Mouse (Mus musculus) embryo, embryonic 11 days (tissue): ENCODE results near the gene Trim40.

Experiments
- DNase-seq: peaks from one replicate; pipeline ENCODE4 v3.0.0-alpha.2; 2015

The Trim40 gene

DNA sequence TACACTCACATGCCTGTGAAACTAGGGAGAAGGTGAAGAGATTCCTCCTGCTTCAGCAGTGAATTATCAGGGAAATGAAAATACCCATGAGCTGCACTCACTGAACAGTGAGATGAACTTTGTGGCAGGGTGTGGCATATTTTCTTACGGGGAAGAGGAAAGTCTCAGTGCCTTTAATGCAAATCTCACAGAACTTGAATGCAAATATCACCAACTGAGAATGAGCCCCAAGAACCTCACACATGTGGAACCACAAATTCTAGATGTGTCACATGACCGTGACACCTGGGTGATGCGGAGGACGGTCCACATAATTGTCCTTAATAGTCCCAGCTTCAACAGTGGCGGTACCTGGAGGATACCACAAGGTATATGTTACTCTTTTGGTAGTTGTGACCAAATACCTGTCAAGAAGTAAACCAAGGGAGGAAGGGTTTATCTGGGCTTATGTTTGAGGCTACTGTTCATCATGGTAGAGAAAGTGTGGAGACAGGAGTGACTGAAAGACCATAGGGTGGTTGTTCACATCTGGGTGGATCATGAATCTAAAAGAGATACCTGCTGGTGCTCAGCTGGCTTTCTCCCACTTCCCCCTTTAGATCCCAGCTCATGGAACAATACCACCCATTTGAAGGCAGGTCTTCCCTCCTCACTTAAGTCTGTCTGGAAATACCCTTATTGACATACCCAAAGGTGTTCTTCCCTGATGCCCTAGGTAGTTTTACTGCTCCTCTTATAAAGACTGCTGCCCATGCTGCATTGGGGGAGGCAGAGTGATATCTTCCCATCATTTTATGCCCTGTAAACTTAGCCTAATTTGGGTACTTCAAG is at the start of gene Trim40:
TSS of gene Trim40 (minus strand) at position 51 of the 831 bp plus-strand sequence.
- no peak for DNase-seq

DNA sequence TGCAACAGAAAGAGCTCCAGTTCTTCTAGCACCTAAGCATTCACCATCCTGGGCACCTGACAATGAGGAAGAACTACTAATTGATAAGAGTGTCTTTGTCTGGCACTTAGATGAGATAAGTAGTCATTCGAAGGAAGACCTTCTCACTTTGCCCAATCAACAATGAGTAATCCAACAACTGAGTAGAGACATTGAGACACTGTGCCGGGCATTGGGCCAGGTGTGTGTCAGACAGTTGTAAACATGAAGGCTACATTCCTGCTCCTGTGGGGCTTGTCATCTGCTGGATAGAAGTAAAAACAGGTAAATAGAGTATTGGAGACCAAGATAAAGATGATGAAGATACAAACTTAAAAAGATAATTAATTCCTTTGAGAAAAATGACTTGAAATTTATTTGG is 48.1 kb upstream of the Trim40 start:
- no peak for DNase-seq

DNA sequence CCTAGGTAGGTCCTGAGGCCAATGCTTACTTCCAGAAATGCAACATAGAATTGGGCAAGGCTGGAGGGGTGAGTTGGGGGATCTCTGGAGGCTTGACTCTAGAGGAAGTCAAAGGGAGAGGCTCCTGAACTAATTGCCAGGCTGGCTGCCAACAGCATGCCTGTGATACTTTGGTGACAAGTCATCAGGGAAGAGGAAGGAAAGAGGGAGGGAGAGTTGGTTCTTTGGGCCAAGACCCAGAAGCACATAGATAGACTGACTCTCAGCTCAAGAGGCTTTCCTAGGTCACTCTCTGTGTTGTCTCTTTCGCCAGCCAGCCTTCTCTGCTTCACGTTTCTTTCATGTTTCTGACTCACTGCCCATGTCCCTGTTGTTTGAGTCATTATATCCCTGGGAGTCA is 41.9 kb upstream of the Trim40 start:
- no peak for DNase-seq

DNA sequence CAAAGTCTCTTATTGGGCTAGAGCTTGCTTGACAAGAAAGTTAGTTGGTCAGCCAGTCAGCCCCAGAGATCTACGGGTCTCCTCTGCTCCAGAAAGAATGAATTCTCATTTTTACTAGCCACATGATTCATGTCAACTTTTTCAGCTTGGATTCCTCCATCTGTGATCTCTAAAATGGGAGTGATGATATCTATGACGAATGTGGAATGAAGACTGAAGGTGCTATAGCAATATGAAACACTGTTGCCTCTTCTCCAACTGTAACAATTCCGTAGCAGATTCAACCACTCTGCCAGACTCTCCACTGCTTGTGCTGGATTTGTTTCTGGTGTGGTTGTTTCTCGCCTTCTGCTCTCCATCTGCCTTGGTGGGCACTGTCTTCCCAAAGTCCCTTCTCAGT is 41.2 kb upstream of the Trim40 start:
- no peak for DNase-seq

DNA sequence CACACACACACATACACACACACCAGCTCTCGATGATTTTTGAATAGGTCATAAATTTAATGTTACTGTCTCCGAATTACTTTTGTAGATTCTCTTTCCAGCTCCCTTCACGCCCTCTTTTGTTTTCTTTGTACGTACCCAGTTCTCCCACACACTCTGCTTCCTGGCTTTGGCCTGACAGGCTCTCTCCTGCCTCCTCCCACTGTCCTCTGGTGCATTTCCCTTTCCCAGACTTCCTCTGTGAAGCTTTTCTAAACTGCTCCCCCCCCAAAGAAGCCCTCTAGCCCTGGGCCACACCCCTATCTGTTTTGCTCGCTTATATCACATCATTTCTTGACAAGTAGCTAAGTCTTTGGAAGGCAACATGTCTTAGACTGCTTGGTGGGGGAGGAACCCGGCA is 40.3 kb upstream of the Trim40 start:
- no peak for DNase-seq

DNA sequence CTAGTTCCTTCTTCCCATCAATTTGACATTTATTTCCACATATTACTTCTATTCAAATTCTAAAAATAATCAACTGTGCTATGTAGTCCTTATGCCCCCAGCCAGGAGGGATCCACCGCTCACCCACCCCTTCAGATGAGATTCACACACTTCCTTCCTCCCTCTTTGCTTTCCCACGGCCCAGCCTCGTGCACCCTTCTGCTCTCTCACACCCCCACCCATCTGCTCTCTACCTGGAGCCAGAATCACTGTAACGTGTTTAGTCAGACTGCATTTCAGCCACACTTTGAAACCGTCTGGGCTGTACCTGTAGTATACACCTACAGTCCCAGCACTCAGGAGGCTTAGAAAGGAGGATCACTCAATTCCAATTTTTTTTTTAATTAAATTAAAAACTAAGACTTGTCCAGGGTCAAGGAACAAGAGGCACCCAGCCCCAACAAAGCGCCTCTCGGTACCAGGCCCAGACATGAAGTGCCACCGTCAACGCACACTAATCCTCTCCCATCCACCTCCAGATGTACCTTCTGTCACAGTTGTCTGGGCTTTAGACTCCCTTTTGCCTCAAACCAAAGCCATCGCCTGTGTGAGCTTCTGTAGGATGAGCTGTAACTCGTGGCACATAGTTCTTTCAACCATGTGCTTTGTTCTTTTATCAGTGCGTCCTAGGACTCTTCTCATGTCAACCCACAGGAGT is 39.5 kb upstream of the Trim40 start:
- DNase-seq = no peak

DNA sequence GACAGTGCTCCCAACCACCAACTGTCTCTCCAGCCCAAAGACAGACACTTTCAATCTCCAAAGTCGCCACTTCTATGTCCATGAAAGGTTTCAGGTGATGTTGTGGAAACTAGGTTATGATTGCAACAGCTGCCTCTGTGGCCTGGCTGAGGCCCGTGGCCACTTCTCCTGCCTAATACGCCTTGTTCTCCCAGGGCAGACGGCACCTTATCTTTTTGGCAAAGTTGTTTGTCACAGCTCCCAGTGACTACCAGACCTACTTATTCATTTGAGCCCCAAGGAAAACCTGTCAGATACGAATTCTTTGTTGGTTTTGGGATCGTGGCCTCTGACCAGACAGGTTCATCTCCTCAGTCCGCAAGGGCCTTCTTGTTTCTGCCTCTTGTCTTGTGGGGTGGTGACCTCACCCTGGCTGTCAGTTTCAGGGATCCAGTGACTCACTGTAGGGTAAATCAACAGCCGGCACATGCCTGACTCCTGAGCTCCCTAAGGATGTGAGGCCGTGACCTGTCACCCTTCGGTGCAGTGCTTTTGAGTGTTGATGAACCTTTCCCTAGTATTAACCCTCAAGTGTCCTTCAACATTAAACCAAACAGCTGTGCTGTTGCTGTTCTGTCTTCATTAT is 37.7 kb upstream of the Trim40 start:
- DNase-seq = no peak

DNA sequence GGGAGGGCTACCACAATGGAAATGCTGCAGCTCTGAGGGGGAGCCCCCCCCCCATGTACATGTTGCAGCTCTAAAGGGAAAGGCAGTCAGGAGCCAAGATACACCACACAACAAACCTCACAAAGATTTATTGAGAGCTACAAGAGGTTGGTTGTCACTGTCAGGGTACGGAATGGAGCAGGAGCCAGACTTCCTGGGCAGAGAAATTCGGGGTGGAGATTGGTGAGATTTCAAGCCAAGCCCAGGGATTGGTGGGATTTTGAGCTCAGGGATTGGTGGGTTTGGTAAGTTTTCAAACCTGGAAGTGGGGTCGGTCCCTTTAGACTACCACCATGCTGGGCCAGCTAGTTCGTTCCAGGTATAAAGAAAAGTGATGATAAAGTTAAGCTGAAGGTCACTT is 33.6 kb upstream of the Trim40 start:
- no peak for DNase-seq

DNA sequence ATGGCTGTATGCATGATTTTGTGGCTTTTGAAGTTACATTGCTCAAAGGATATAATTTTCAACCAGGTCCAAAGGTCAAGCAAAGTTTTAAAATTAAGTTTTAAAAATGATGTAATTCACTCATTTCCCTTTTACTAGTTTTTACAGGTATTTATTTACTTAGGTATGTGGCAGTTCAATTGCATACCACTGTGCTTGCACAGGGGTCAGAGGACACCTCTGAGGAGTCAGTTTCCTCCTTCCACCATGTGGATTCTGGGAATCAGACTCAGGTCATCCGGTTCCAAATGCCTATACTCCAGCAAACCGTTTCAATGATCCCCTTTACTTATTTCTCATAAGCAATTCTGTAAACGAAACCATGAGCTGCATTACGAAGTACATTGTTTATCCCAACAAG is 32.8 kb upstream of the Trim40 start:
- DNase-seq = no peak

DNA sequence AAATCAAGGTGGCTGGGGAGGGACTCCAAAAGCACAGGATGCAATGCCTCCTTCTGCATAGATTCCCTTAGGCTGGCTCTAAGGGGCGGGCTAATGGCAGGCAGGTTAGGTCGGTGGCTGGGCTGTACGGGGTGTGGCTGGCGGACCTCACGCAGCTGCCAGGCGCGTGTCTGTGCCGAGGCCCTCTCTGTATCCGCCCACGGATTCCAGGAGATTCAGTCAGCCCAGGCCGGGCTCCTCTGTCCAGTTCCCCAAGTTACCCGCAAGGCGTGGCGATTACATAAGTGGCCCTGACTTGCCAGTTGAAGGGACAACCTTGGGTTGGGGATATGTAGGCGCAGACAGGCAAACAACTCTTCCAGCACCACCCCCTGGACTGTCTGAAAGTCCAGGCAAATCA is 30.3 kb upstream of the Trim40 start:
- DNase-seq = no peak

DNA sequence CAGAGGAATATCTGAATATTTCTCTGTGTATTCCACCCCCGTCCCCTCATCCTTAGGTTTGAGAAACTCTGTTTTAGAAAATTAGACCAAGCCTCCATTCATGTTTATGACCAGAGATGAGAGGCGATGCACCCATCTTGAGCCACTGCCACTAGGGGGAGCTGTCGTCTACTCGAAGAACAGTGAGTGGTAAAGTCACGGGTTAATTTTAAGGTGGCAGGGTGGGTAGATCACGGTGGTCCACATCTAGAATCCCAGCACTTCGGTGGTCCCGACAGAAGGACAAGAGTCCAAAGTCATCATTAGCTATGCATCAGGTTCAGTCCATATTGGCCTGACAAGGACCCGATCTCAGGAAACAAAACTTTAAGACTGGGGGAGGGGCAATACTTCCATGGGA is 25.2 kb upstream of the Trim40 start:
- DNase-seq = peak; percentile 78

DNA sequence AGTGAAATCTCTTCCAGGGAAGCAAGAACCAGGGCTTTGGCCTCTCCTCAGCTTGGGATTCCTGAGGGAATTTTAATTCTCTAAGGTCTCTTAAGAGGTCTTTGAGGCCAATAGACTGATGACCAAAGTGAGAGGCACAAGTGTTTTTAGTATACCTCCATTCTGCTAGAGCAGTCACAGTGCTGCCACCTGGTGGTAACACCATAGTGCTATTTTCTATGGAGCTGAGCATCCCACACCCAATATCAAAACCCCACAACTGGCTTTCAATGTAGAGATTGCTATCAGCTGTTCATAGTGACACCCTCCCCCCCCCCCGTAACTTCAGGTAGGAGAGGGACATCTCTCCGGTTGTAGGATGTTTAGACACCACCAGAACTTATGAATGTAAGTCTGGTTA is 24.2 kb upstream of the Trim40 start:
- peak; percentile 88 for DNase-seq

DNA sequence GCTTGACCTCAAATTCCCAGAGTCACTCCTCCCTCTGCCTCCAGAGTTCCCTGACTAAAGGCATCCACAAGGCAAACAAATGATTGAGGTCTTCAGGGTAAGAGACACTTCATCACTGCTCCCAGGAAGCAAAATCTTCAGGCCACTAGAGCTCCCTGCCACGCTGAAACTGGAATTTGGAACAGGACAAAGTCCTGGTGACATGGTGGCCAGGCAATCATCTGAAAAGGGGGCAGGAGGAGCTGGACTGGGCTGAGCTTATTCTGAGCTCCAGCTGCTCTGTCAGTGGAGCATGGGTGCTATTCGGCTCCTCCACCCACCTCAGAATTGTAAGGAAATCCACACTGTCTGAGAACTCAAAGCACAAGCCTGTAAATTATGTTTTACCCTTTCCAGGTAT is 22.1 kb upstream of the Trim40 start:
- DNase-seq = no peak

DNA sequence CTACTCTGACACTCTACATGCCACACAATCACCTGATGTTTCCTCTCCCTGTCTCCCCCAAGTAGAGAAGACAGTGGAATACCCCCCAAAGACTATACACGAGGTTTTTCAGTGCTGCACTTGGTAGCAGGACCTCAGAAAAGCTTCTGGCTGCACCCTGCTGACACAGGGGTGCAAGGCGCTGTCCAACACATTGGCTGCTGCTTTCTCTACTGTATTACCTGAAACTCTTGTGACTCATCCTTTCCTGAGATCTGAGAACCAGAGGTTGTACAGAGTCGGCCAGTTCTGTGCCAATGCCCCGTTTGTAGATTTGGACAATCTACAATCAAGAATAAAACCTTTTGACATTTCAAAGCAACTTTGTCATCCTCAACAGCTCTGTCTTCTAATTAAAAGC is 19.9 kb upstream of the Trim40 start:
- DNase-seq = no peak

DNA sequence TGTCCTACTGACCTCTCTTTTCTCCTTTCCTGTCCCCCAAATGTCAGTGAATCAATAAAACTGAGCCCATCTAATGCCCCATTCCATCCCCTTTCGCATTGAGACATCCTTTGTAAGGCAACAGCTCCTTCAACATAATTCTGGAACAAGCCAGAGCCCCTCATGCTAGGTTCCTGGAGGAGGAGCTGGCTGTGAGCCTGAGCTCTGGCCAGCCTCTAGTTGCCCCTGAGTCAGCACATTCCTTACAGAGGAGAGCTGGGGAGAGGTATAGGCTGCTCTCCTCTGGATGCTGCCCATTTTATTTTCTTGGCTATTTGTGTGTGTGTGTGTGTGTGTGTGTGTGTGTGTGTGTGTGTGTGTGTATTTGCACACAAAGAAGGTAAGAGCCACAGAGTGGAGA is 18.3 kb upstream of the Trim40 start:
- peak; percentile 22 for DNase-seq

DNA sequence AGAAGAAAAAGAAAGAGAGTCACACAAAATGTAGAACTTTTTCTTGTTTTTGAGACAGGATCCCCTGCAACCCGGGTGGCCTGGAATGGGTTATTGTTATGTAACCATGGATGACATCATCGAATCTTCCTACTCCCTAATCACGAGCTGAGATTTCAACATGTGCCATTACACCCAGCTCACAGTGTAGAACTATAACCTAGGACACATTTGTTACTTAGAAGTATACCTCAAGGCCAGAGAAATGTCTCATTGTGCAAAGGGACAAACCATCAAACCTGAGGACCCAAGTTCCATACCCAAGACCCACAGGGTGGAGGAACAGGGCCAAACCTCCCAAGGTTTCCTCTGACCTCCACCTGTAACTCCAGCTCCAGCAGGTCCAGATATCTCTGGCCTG is 13.7 kb upstream of the Trim40 start:
- DNase-seq = no peak

DNA sequence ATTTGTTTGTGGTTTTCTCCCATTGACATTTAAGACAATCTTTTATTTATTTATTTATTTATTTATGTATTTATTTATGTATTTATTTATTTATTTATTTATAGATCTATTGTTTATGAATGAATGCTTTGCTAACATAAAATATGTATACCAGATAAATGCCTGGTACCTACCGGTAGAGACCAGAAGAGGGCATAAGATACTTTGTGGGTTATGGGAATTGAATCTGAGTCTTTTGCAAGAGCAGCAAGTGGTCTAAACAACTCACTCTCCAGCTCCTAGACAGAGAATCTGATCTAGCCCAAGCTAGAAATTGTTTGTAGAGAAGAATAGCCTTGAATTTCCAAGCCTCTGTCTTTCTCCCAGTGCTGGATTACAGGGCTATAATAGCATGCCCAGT is 10.8 kb upstream of the Trim40 start:
- no peak for DNase-seq

DNA sequence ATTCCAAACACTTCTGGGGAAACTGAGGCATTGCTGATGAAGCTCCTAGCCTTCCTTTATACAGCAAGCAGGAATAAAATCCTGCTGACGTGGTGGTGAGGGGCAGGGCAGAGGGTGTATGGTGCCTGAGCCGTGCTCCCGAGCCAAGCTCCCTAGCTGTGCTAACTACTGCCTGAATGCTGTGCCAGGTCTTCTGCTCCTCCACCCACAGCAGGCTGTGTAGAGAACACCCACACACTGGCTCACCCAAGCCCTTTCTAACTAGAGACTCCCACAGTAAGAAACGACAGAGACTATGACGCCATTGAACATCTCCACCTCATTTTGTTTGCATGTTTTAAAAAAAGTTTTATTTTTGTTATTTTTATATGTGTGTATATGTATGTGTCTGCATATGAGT is 10.1 kb upstream of the Trim40 start:
- no peak for DNase-seq

DNA sequence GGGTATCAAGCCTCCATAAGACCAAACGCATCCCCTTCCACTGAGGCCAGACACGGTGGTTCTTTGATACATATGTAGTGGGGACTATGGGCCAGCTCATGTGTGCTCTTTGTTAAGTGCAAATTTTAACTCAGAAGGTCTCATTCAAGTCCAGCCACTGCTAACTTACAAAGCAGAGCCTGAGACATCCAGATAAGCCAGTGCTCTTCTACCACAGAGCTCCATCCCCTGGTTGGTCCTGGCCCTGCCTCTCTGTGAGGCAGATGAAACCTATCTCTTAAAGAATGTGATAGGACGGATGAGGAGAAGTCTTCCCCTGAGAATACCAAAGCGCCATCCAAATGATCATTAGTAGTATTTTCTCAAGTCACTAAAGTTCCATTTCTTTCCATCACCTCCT is 9.5 kb upstream of the Trim40 start:
- no peak for DNase-seq

DNA sequence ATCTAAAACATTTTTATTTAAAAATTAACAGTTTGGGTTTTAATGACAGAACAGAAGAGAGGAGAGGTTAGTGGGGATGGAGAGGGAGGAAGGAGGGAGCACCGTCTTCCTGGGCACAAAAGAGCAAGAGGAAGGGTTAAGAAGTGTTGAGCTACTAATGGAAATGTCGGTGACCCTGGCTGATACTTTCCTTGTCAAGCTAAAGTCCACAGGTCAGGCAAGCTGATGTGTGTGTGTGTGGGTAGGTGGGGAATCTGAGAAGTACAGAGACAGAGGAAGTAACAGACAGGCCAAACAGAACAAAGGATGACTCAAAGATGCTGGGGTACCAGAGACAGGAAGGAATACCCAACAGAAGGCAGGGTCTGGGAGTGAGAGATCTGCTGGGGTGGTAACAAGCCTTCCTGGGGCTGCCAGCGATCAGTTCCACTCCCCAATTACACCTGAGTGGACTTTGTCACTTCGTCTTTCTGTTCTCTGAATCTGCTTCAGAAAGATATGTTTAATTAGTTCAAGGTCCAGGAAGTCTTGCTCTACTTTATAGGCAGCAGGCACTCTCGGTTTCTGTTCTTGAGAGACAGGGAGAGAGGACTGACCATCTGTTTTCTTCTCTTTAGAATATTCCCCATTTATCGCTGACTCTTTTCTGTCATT is 7.8 kb upstream of the Trim40 start, which contains the start of gene Trim31:
TSS of gene Trim31 (plus strand) at position 567 of the 654 bp plus-strand sequence.
- no peak for DNase-seq

DNA sequence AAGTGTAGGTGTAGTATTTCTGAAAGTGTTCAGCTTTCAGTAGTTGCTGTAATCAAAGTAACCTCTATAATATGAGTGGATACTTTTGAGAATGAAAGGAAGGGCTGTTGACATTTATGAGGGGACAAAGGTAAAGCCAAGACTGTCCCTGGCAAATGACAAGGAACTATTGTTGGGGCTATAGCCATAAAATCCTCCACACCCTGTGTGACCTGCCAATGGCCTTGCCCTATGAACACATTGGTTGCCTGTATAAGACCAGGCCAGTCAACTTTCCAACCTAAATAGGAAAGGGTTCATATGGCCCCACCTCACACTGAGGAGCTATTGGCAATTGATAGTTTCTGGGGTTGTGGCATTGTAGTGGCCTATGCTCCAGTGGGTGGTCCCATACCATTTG is 7.1 kb upstream of the Trim40 start:
- DNase-seq = no peak

DNA sequence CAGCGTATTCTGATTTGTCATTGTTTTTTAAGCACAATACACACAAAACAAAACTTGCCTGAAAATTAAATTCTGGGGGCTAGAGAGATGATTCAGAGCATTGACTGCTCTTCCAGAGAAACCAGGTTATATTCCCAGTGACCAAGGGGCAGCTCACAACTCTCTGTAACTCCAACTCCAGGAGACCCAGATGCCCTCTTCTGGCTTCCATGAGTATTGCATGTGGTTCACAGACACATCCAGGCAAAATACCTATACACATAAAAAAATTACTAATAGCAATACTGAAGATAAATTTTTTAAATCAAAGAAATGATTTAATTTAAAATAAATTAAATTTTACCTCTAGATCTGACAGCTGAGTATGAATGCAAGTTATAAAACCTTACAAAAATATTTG is 6.7 kb upstream of the Trim40 start:
- DNase-seq = peak; percentile 42

DNA sequence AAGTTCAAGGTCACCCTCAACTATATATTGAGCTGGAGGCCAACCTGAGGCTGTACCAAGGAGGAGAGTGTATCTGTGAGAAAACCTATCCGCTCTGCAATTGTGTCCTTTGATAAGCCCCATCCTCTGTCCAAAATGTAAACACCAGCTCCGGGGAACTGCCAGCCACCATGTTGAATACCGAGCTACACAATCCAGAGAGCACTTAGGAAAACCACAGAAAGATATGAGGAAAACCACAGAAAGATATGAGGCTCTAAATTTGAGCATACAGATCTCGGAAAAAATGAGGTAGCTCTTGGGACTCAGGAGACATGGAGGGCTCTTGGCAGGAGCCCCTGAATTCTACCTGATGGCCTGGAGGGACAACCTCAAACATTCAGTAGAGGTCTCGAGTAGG is 3.5 kb upstream of the Trim40 start:
- DNase-seq = no peak

DNA sequence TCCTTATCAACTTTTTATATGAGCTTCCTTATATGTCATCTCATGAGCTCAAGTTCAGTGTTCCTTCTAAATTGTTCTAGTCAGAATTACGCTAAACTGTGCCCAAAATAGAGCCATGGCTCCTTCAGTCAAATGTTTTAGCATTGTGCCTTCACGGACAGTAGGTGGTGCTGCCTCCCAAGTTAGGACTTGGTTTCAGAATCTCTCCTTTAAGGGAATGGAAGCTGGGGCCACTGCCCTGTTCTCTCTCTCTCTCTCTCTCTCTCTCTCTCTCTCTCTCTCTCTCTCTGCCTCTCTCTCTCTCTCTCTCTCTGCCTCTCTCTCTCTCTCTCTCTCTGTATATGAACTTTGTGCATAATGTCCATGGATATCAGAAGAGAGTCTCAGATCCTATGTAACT is 2.4 kb upstream of the Trim40 start:
- peak; percentile 74 for DNase-seq
